Mouse (Mus musculus) C2C12 (cell line): Measurements from ENCODE around the gene Eif2ak4. TPM values are rescaled to one million over a fixed set of nuclear protein-coding genes. Genes with fewer than 3 reads are reported as not detected.

Source experiments
- H3K27me3 ChIP-seq: one replicate; pipeline ENCODE4 v1.6.1; 2011; ENCODE audit not compliant: control insufficient read depth, insufficient read depth, insufficient read length
- H3K36me3 ChIP-seq: one replicate; pipeline ENCODE4 v1.6.1; 2011; ENCODE audit not compliant: control insufficient read depth, insufficient read depth
- H3K4me3 ChIP-seq: one replicate; pipeline ENCODE4 v1.5.1; 2011; ENCODE audit warnings: mild to moderate bottlenecking, control low read depth; ENCODE audit not compliant: poor library complexity, insufficient read depth, severe bottlenecking
- H3K79me2 ChIP-seq: one replicate; pipeline ENCODE4 v1.6.1; 2011; ENCODE audit not compliant: control insufficient read depth, insufficient read depth
- H3K79me3 ChIP-seq: one replicate; pipeline ENCODE4 v1.6.1; 2011; ENCODE audit warnings: low read depth, control low read depth
- H3ac ChIP-seq: one replicate; pipeline ENCODE3; 2011; ENCODE audit warnings: low read depth; ENCODE audit not compliant: control insufficient read depth, insufficient read length
- CEBPB ChIP-seq: IDR thresholded peaks from one replicate; pipeline ENCODE4 v1.6.1; 2011; ENCODE audit warnings: low read depth, mild to moderate bottlenecking, control low read depth, moderate library complexity
- CTCF ChIP-seq: IDR thresholded peaks from one replicate; pipeline ENCODE4 v1.5.1; 2011; ENCODE audit not compliant: control insufficient read depth, insufficient read depth, insufficient read length
- FOSL1 ChIP-seq: IDR thresholded peaks from one replicate; pipeline ENCODE4 v1.8.0; 2011; ENCODE audit warnings: mild to moderate bottlenecking, low read length; ENCODE audit not compliant: poor library complexity, insufficient read depth, severe bottlenecking
- MAX ChIP-seq: IDR thresholded peaks from one replicate; pipeline ENCODE4 v1.6.1; 2011; ENCODE audit warnings: mild to moderate bottlenecking, control low read depth
- MYOD1 ChIP-seq: IDR thresholded peaks from one replicate; pipeline ENCODE4 v1.6.1; 2011; ENCODE audit warnings: low read depth; ENCODE audit not compliant: control insufficient read depth, insufficient read length
- MYOG ChIP-seq: IDR thresholded peaks from one replicate; pipeline ENCODE4 v1.6.1; 2011; ENCODE audit not compliant: control insufficient read depth, insufficient read length; ENCODE audit errors: extremely low read depth
- USF1 ChIP-seq: IDR thresholded peaks from one replicate; pipeline ENCODE4 v1.6.1; 2011; ENCODE audit warnings: low read depth, mild to moderate bottlenecking, control low read depth, moderate library complexity
- polyA plus RNA-seq: library from polyadenylated mRNA; unstranded; fragments of >200 nt; fragmentation: generic; extraction: Trizol; gene quantifications from one replicate; pipeline ENCODE4 v1.2.1, GENCODE M21; 2012; ENCODE audit warnings: missing spikeins

Gene Eif2ak4
- polyA plus RNA-seq, 1 experiment: 6.6 TPM

DNA sequence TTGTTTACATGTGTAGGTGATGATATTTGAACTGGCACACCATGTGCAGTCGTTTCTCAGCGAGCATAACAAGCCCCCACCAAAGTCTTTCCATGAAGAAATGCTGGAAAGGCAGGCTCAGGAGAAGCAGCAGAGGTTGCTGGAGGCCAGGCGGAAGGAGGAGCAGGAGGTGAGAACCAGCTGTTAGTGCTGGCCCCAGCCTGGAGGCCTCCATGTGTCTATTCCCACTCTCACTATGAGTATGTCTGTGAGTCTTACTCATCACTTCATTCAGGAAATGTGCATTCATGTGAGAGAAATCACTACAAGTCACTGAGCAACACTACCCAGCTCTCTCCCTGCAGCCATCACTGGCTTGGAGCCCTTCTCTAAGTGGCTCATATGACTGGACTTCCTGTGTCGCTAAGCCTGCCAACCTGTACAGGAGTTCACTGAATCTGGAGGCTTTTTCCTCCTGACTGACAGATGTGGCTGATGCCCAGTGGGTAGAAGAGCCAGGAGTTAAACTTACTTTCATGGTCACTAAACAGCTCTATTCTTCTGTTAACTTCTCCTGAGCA lies 20.0 kb downstream of the Eif2ak4 start:
- no peak overlapping the region for H3ac ChIP-seq
- peaks cover 38% of the 10 kb centered on the region for H3K36me3 ChIP-seq
- no peaks in the 10 kb centered on the region for H3K79me2 ChIP-seq
- H3K27me3 ChIP-seq: no peaks in the 10 kb centered on the region
- TF ChIP-seq MAX: peak; percentile 11
- no peak for TF ChIP-seq CEBPB
- TF ChIP-seq MYOD1: peak; percentile 55
- no peaks in the 10 kb centered on the region for H3K79me3 ChIP-seq
- no peak overlapping the region for H3K4me3 ChIP-seq

DNA sequence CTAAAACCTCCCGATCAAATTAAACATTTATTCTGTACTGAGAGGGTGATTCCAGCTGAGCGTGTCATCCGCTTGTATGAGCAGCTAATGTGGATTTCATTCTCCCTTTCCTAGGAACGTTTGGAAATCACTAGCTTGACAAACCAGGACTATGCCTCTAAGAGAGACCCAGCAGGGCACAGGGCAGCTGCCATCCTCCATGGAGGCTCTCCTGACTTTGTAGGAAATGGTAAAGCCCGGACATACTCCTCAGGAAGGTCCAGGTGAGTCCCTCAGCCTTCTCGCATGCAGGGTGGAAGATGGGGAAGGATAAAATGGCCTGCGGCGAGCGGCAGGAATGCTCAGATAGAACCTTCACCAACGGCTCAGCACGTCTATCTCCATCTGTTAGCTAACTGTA lies 24.4 kb downstream of the Eif2ak4 start:
- Histone ChIP-seq H3K4me3 (no peak overlapping the region), H3ac (no peak overlapping the region), H3K36me3 (peaks cover 45% of the 10 kb centered on the region), H3K79me3 (no peaks in the 10 kb centered on the region), H3K27me3 (no peaks in the 10 kb centered on the region), H3K79me2 (no peaks in the 10 kb centered on the region)
- TF ChIP-seq MAX (no peak), FOSL1 (no peak), CEBPB (no peak), MYOD1 (no peak), MYOG (no peak), USF1 (no peak), CTCF (no peak)

DNA sequence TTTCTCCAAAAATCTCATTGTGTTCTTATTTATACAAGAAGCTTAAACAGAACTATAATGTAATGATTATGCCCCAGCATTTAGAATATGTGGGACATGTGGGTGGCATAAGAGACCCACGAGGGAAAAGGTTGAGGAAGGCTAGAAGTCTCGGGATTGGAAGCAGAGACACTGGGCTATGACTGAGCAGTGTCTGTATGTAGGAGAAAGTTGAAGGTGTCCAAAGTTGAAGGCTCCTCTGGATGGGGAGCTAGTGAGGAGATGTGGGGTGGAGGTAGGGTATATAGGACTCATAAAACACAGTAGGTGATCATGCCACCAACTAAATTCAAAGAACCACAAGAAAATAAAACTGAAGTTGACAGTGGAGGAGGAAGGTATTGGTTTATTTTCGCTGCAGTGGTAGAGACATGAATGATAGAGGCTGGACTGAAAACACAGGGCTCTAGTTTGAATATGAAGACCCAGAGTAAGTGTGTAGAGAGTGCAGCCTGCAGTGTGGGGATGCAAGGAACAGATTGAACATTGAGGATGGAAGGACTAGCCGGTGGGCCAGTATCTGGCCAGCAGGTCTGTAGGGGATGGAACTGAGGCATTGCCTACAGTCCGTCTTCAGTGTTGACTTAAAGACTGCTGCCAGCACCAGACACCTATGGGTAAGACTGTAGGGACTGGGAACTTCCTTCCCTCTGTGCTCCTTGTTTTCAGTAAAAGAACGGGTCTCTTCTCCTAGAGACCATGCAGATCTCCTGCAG lies 27.4 kb downstream of the Eif2ak4 start:
- peaks cover 55% of the 10 kb centered on the region for H3K36me3 ChIP-seq
- H3K79me2 ChIP-seq: no peaks in the 10 kb centered on the region
- no peak overlapping the region for H3ac ChIP-seq
- H3K79me3 ChIP-seq: no peaks in the 10 kb centered on the region
- TF ChIP-seq CEBPB: no peak
- no peak for TF ChIP-seq FOSL1
- no peak for TF ChIP-seq MAX
- TF ChIP-seq MYOD1: no peak
- no peak for TF ChIP-seq CTCF
- TF ChIP-seq MYOG: no peak
- TF ChIP-seq USF1: no peak
- no peaks in the 10 kb centered on the region for H3K27me3 ChIP-seq
- no peak overlapping the region for H3K4me3 ChIP-seq

- no peaks in the 10 kb centered on the region for H3K79me2 ChIP-seq
- H3ac ChIP-seq: no peak overlapping the region
- H3K36me3 ChIP-seq: peaks cover 45% of the 10 kb centered on the region
- TF ChIP-seq MAX (no peak), USF1 (no peak), MYOD1 (no peak), CTCF (no peak)
- H3K79me3 ChIP-seq: no peaks in the 10 kb centered on the region
- H3K27me3 ChIP-seq: no peaks in the 10 kb centered on the region
- no peak overlapping the region for H3K4me3 ChIP-seq
Measured at GRCm38 (mm10) chr2:118418076-118418475, 29.7 kb downstream of the Eif2ak4 start.

GRCm38 (mm10) chr2:118421951-118422350 lies 33.5 kb downstream of the Eif2ak4 start:
- Histone ChIP-seq H3K4me3 (no peak overlapping the region), H3K36me3 (peaks cover 33% of the 10 kb centered on the region), H3K79me3 (no peaks in the 10 kb centered on the region)

DNA sequence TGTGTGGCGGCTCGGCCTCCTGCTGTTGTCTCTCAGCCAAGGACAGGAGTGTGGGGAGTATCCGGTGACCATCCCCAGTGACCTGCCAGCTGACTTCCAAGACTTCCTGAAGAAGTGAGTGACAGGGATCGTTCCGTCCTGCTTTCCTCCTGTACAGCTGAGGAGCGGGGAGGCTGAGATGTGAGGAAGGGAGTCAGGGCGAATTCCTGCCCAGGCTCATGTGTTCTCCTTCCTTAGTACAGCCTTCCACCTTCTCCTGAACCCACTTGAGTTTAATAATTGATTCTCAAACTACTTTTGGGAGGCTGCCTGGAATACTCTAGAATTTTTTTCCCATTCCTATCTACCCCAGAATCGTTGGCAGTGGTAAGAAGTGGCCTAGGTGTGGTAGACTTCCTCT lies 34.0 kb downstream of the Eif2ak4 start:
- Histone ChIP-seq H3K36me3 (peaks cover 32% of the 10 kb centered on the region), H3ac (no peak overlapping the region), H3K79me3 (no peaks in the 10 kb centered on the region), H3K4me3 (no peak overlapping the region), H3K27me3 (no peaks in the 10 kb centered on the region), H3K79me2 (no peaks in the 10 kb centered on the region)
- no peak for TF ChIP-seq CTCF
- no peak for TF ChIP-seq FOSL1
- TF ChIP-seq MYOD1: no peak
- TF ChIP-seq MYOG: no peak
- TF ChIP-seq MAX: no peak
- no peak for TF ChIP-seq CEBPB
- TF ChIP-seq USF1: no peak

More at GRCm38 (mm10) chr2:118421951-118422350, 33.5 kb downstream of the Eif2ak4 start:
- Histone ChIP-seq H3K79me2 (no peaks in the 10 kb centered on the region), H3K27me3 (no peaks in the 10 kb centered on the region), H3ac (no peak overlapping the region)
- TF ChIP-seq MAX (no peak), CTCF (no peak), MYOD1 (no peak)
